Mouse (Mus musculus) kidney, postnatal 14 days (tissue): Measurements from ENCODE around the gene Ptpn20.

ENCODE experiments used
- DNase-seq: peaks from one replicate; pipeline ENCODE4 v3.0.0; 2022; ENCODE audit warnings: mixed read lengths

The Ptpn20 gene

DNA sequence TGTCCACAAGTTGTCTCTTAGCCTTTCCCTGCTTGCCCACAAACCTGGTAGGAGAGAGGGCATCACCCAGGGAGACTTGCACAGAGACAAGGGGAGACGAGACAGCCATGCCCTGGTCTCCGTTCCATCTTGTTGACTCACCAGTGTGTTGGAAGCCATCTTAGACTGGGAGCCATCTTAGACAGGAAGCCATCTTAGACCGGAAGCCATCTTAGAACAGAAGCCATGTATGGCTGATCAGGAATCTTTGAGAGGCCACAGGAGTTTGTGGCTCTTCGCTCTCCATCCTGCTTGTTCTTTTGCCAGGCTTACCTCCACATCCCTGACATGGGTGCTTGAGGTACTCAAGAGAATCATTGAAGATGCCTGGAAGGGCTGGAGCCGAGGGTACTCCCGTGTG lies 89.0 kb downstream of the Ptpn20 start:
- no peak for DNase-seq

DNA sequence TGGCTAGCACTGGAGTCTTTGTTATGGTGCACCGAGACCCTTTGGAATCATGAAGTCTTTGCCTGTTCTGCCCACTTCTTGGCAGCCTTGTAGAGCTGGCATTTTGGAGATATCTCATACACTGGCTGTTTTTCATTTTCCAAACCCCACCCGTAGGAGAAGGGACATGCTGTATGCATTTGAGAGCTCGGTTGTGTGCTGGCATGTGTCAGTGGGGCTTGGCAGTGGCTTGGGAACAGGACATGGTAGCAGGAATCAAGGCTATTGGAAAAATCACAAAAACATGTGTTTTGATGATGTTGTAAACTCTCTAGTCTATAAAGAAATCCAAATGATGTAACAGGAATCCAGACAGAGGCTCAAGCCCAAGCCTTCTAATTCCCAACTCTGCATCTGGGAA lies 89.7 kb downstream of the Ptpn20 start:
- DNase-seq = no peak

DNA sequence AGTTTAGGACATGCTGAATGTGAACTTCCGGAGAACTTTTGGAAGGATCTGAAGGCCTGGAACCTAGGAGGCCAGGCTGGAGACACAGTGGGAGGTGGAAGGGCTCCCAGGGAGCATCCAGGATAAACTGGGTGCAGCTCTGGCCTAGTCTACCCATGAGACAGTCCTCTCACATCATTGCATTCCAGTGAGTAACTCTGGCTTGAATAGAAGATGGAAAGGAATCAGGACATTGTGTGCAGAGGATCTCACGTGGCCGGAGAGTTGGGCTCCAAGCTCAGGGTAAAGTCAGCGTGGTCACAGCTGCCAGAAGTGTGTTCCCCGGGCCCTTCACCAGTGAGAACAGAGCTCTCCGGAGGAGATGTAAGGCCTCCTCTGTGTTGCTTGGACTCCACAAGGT lies 91.6 kb downstream of the Ptpn20 start:
- DNase-seq = no peak

DNA sequence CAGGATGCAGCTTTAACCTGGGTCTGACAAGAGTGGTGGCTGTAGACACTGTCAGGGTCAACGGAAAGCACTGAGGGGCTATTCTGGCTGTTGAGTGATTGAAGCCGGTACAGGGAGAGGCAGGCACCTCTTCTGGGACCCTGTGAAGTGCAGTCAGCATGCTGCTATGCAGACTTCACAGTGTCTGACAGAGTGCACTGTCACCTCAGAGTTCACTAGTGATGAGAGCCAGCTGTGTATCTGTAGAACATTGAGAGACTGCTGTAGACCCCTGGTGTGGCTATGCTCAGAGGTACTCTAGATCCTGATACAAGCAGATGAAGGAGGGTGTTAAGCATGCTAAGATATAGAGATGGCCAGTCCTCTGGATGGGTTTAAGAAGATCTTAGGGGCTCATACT lies 93.8 kb downstream of the Ptpn20 start:
- DNase-seq = no peak

DNA sequence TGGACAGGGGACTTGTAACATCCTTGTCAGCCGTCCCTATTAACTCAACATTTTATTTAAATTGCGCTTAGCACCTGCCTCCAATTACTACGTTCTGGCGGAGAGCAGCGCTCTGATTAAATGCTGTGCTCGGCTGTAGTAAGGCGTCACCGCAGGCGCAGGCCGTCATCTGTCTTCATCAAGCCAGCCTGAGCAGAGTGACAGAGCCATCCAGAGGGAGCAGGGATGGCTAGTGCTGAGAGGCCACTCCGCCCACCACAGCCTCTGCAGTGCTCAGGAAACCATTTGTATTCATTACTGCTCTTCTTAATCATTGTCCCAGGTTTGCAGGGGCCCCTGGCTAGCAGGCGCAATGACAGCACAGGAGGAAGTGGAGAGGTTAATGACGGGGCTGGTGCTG lies 94.7 kb downstream of the Ptpn20 start:
- DNase-seq = peak; percentile 11

DNA sequence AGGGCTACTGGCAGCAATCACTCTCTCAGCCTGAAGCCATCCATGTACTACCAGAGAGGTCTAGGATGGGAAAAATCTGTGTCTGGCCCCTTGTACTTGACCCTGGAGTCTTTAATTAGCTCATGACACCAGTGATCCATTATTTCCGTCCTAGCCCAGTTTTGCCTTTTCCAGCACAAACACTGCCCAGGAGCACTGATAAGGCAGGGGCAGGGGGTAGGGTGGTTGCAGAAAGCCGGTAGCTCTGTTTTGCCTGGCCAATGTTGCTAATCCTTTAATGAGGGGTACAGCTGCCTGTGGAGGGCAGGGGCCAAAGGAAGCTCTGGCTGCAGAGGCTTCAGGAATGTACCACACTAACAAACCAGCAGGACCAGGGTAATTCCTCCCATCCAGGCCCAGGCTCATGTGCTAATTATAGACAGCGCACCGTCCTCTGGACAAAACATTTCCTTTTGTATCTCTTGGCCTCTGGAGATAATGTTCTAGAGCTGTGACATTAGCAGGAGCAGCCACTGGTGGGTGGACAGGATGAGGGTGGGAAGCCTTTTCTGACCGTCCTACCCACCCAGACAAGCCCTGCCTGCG lies 98.5 kb downstream of the Ptpn20 start:
- DNase-seq = peak; percentile 74

DNA sequence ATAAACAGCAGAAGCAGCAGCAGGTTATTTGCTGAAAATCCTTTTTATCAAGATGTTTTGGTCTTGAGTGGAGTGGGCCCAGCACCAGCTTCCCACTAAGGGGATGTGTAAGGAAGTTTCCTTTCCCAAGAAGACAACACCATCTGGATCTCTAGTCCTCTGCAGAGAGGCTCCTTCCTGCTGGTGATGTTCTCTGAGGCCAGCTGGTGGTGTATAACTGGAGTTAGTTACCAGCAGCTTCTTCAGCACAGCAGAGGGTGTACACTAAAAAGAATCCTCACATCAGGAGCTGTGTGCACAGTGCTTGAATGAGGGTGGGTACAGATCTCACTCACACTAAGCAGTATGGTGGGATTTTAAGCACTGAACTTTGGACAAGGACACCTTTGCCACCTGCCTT lies 100.0 kb downstream of the Ptpn20 start:
- DNase-seq = peak; percentile 9
